Comparison of ENCODE assay signal across 9 mouse cellular contexts in the genomic region with DNA sequence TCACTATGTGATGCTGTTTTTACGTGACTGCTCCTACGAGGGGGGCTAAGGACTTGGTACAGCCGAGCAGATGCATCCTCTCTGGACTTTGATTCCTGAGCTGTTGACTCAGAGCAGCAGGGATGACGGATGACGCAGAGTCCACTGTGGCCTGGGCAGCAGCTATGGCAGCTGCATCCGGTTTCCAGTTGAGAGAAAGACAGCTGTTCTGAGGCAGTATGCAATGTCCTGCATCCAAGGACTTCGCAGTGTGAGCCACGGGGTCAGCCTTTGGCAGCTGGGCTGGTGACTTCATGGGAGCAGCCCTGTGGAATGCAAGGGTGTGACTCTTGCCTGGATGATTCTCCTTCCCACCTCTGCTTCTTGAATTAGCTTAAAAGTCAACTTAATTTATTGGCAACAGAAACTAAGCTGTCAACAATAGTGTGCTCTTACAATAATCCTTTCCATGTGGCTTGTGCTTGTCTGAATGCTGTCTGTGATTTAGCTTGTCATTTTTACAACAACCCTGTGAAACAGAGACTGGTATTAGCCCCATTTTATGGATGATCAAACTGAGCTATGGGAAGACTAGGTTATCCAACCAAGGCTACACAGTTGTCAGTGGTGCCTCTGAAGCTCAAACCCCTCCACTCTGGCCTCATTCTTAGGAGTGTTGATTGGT. TPM values are rescaled to one million over a fixed set of nuclear protein-coding genes. Genes with fewer than 3 reads are reported as not detected.
DNase-seq lines count a peak whose midpoint lies in the region; ATAC-seq and TF ChIP-seq lines count a peak whose summit lies in the region.
"Had no signal": no experiment of that assay in that cellular context is flagged by ENCODE, and none has a peak within 500 bp of the region (broad histone marks: within the 10 kb centered on the region; RNA-seq: fewer than 3 reads in every experiment).

No protein-coding gene starts in this region.

- H3K27ac ChIP-seq in hindbrain, embryonic 10.5 days = no peak overlapping the region
- no peak overlapping the region for H3K27ac ChIP-seq in hindbrain, embryonic 12.5 days
- H3K27ac ChIP-seq in embryonic facial prominence, embryonic 14.5 days (replicated peaks; ENCODE audit: low read depth, low read length) = no peak overlapping the region; the same call in 1 of the 2 replicates
- H3K27ac ChIP-seq in hindbrain, embryonic 11.5 days (ENCODE audit: low read depth, low read length) = no peak overlapping the region
- no peak overlapping the region for H3K27ac ChIP-seq in limb, embryonic 14.5 days (replicated peaks; ENCODE audit: low read depth, low read length)

- no peak for ATAC-seq in hindbrain, embryonic 12.5 days (ENCODE audit: low FRiP score)
- peak; percentile 91 for ATAC-seq in embryonic facial prominence, embryonic 14.5 days (ENCODE audit: low read depth)
- ATAC-seq in hindbrain, embryonic 11.5 days (ENCODE audit: low FRiP score) = peak; percentile 43; the same call in 1 of the 2 replicates
- ATAC-seq in limb, embryonic 14.5 days (ENCODE audit: low FRiP score, low read depth) = peak; percentile 90
- ATAC-seq in erythroblast, adult 5-6 weeks (replicated peaks; ENCODE audit: low FRiP score, poor library complexity, severe bottlenecking) = no peak

- TF ChIP-seq POLR2A in limb, embryonic 14.5 days (IDR thresholded peaks at IDR 0.05; ENCODE audit: borderline replicate concordance, extremely low read depth, insufficient read depth, insufficient read length) = no peak

- no peaks in the 10 kb centered on the region for H3K27me3 ChIP-seq in hindbrain, embryonic 10.5 days (ENCODE audit: insufficient read depth, poor library complexity, severe bottlenecking)
- H3K27me3 ChIP-seq in hindbrain, embryonic 12.5 days = no peaks in the 10 kb centered on the region
- no peaks in the 10 kb centered on the region for H3K27me3 ChIP-seq in embryonic facial prominence, embryonic 14.5 days (replicated peaks; ENCODE audit: control insufficient read depth, insufficient read depth, low read length)
- H3K27me3 ChIP-seq in hindbrain, embryonic 11.5 days (ENCODE audit: control insufficient read depth, insufficient read depth, low read length) = no peaks in the 10 kb centered on the region
- H3K27me3 ChIP-seq in limb, embryonic 14.5 days (ENCODE audit: control insufficient read depth, insufficient read depth, low read length) = no peaks in the 10 kb centered on the region
- H3K27me3 ChIP-seq: CH12.LX had no signal

- peak; percentile 62 for DNase-seq in hindbrain, embryonic 10.5 days (ENCODE audit: low spot score)
- peak; percentile 91 for DNase-seq in embryonic facial prominence, embryonic 14.5 days (ENCODE audit: low spot score)
- peak; percentile 43 for DNase-seq in hindbrain, embryonic 11.5 days (ENCODE audit: low spot score)
- peak; percentile 74 for DNase-seq in limb, embryonic 14.5 days (ENCODE audit: low spot score)
- DNase-seq in retina, embryonic 14.5 days (ENCODE audit: low spot score) = peak; percentile 8
- no peak for DNase-seq in thymus, postnatal 10 days (ENCODE audit: low spot score in 2 of 2)

- no peak overlapping the region for H3K4me3 ChIP-seq in hindbrain, embryonic 10.5 days
- H3K4me3 ChIP-seq in hindbrain, embryonic 12.5 days = no peak overlapping the region
- no peak overlapping the region for H3K4me3 ChIP-seq in embryonic facial prominence, embryonic 14.5 days (ENCODE audit: low read depth, low read length)
- H3K4me3 ChIP-seq in hindbrain, embryonic 11.5 days (ENCODE audit: low read depth, low read length) = no peak overlapping the region
- no peak overlapping the region for H3K4me3 ChIP-seq in limb, embryonic 14.5 days (replicated peaks; ENCODE audit: low read length)

- no peak overlapping the region for H3K4me2 ChIP-seq in hindbrain, embryonic 12.5 days (replicated peaks)
- no peak overlapping the region for H3K4me2 ChIP-seq in embryonic facial prominence, embryonic 14.5 days (ENCODE audit: low read depth, low read length)
- H3K4me2 ChIP-seq in hindbrain, embryonic 11.5 days (replicated peaks; ENCODE audit: low read depth, low read length) = no peak overlapping the region
- no peak overlapping the region for H3K4me2 ChIP-seq in limb, embryonic 14.5 days (replicated peaks; ENCODE audit: low read depth, low read length, severe bottlenecking)

- H3K9ac ChIP-seq in hindbrain, embryonic 12.5 days = no peak overlapping the region
- no peak overlapping the region for H3K9ac ChIP-seq in embryonic facial prominence, embryonic 14.5 days (ENCODE audit: low read depth, low read length)
- no peak overlapping the region for H3K9ac ChIP-seq in hindbrain, embryonic 11.5 days (ENCODE audit: low read depth, low read length)
- no peak overlapping the region for H3K9ac ChIP-seq in limb, embryonic 14.5 days (ENCODE audit: low read depth, low read length, severe bottlenecking)

- H3K4me1 ChIP-seq in hindbrain, embryonic 10.5 days (replicated peaks) = 0 out of 2 replicates have a peak, but pooled peaks cover 7% of the 10 kb centered on the region
- peaks cover 4% of the 10 kb centered on the region; the same call in 1 of the 2 replicates for H3K4me1 ChIP-seq in hindbrain, embryonic 12.5 days
- peaks cover 6% of the 10 kb centered on the region for H3K4me1 ChIP-seq in embryonic facial prominence, embryonic 14.5 days (ENCODE audit: control insufficient read depth, insufficient read depth, low read length)
- H3K4me1 ChIP-seq in hindbrain, embryonic 11.5 days (replicated peaks; ENCODE audit: control insufficient read depth, insufficient read depth, low read length) = no peaks in the 10 kb centered on the region
- H3K4me1 ChIP-seq in limb, embryonic 14.5 days (ENCODE audit: control insufficient read depth, insufficient read depth, low read length) = peaks cover 6% of the 10 kb centered on the region

- no peaks in the 10 kb centered on the region for H3K36me3 ChIP-seq in hindbrain, embryonic 10.5 days
- H3K36me3 ChIP-seq in hindbrain, embryonic 12.5 days = no peaks in the 10 kb centered on the region
- no peaks in the 10 kb centered on the region for H3K36me3 ChIP-seq in embryonic facial prominence, embryonic 14.5 days (ENCODE audit: control insufficient read depth, insufficient read depth, low read length)
- H3K36me3 ChIP-seq in hindbrain, embryonic 11.5 days (ENCODE audit: control insufficient read depth, insufficient read depth, low read length) = no peaks in the 10 kb centered on the region
- no peaks in the 10 kb centered on the region for H3K36me3 ChIP-seq in limb, embryonic 14.5 days (ENCODE audit: control insufficient read depth, insufficient read depth, low read length)

- WGBS in hindbrain, embryonic 10.5 days = 54% methylated on average over 8 of the region's 8 CpGs
- 50% methylated on average over 8 of the region's 8 CpGs for WGBS in hindbrain, embryonic 12.5 days
- WGBS in embryonic facial prominence, embryonic 14.5 days = 31% methylated on average over 8 of the region's 8 CpGs
- WGBS in hindbrain, embryonic 11.5 days = 50% methylated on average over 8 of the region's 8 CpGs
- 18% methylated on average over 8 of the region's 8 CpGs for WGBS in limb, embryonic 14.5 days

- H3K9me3 ChIP-seq in hindbrain, embryonic 10.5 days = no peaks in the 10 kb centered on the region
- H3K9me3 ChIP-seq in hindbrain, embryonic 12.5 days (replicated peaks) = no peaks in the 10 kb centered on the region
- H3K9me3 ChIP-seq in embryonic facial prominence, embryonic 14.5 days (ENCODE audit: control insufficient read depth, low read length) = no peaks in the 10 kb centered on the region
- H3K9me3 ChIP-seq in hindbrain, embryonic 11.5 days (ENCODE audit: control insufficient read depth, low read length) = no peaks in the 10 kb centered on the region
- H3K9me3 ChIP-seq in limb, embryonic 14.5 days (ENCODE audit: control insufficient read depth, low read length) = no peaks in the 10 kb centered on the region

RNA-seq across cellular contexts. Expression of gene Gsap, which starts 41.4 kb away (rescaled TPM):
- polyA plus RNA-seq in hindbrain, embryonic 10.5 days (2016; fragmentation: Nextera tagmentation; extraction: Ambion mirVana) = 1.8 and 2.0 TPM in 2 replicates
- 3.8 and 4.0 TPM in 2 replicates for polyA plus RNA-seq in hindbrain, embryonic 12.5 days (2016; fragmentation: Nextera tagmentation; extraction: Ambion mirVana)
- polyA plus RNA-seq in embryonic facial prominence, embryonic 14.5 days (2014; fragmentation: Nextera tagmentation; extraction: Ambion mirVana) = 3.6 and 4.2 TPM in 2 replicates
- polyA plus RNA-seq in hindbrain, embryonic 11.5 days (2014; fragmentation: Nextera tagmentation; extraction: Ambion mirVana) = 2.3 and 2.7 TPM in 2 replicates
- polyA plus RNA-seq in limb, embryonic 14.5 days (2012; rRNA removed) = 2.8 and 3.0 TPM in 2 replicates
- 2.9 and 4.0 TPM in 2 replicates for polyA plus RNA-seq in limb, embryonic 14.5 days (2014; fragmentation: Nextera tagmentation; extraction: Ambion mirVana)
- total RNA-seq in erythroblast, adult 5-6 weeks (2015; ENCODE audit: low replicate concordance) = 9.0 and 19.2 TPM in 2 replicates
- total RNA-seq in erythroblast, adult 5-6 weeks (2017; ENCODE audit: low replicate concordance) = 2.8 and 4.1 TPM in 2 replicates

Comparison
In these comparisons a context has a peak if more than half of its experiments do, and no peak if none do; other contexts are left out.
1. ATAC-seq: peak in embryonic facial prominence, embryonic 14.5 days (single experiment), hindbrain, embryonic 11.5 days (single experiment) and limb, embryonic 14.5 days (single experiment); none in hindbrain, embryonic 12.5 days (single experiment) and erythroblast, adult 5-6 weeks (single experiment).
2. DNase-seq: peak in hindbrain, embryonic 10.5 days (single experiment), embryonic facial prominence, embryonic 14.5 days (single experiment), hindbrain, embryonic 11.5 days (single experiment), limb, embryonic 14.5 days (single experiment) and retina, embryonic 14.5 days (single experiment); none in thymus, postnatal 10 days (0 of 2).